ENCODE assay signal across 18 mouse cellular contexts in genomic region chr3:37381457-37381856, GRCm38 (mm10). TPM values are rescaled to one million over a fixed set of nuclear protein-coding genes. Genes with fewer than 3 reads are reported as not detected.
A peak's percentile ranks its signal among the peaks of the same experiment; 100 is the strongest.
DNase-seq lines count a peak whose midpoint lies in the region; ATAC-seq lines count a peak whose summit lies in the region.
"Had no signal": no experiment of that assay in that cellular context is flagged by ENCODE, and none has a peak within 500 bp of the region (broad histone marks: within the 10 kb centered on the region; RNA-seq: fewer than 3 reads in every experiment).

No protein-coding gene starts in this region.

- no peak for ATAC-seq in lung, embryonic 16.5 days (ENCODE audit: low read depth)
- no peak for ATAC-seq in embryonic facial prominence, embryonic 15.5 days (ENCODE audit: insufficient number of reproducible peaks, low FRiP score, low TSS enrichment, low read depth)
- ATAC-seq in limb, embryonic 13.5 days (ENCODE audit: low FRiP score, low read depth): no peak
- no peak for ATAC-seq in kidney, embryonic 16.5 days (ENCODE audit: low FRiP score, low TSS enrichment)
- ATAC-seq: forebrain, embryonic 15.5 days had no signal

- DNase-seq in heart, adult 11 months: peak; percentile 90
- no peak for DNase-seq in heart, postnatal 36 days
- no peak for DNase-seq in lung, postnatal 4 days
- no peak for DNase-seq in right cerebral cortex, adult 2 months (ENCODE audit: low spot score in 2 of 2)
- DNase-seq: adrenal gland, postnatal 14 days; cerebellum, adult 11-12 months; cerebellum, adult 9-10 months; cerebellum, postnatal 25 days; gastrocnemius, postnatal 10 days; kidney, adult 11 months had no signal

- H3K9me3 ChIP-seq in lung, embryonic 16.5 days (ENCODE audit: control insufficient read depth, low read length): no peaks in the 10 kb centered on the region
- no peaks in the 10 kb centered on the region for H3K9me3 ChIP-seq in embryonic facial prominence, embryonic 15.5 days (replicated peaks)
- no peaks in the 10 kb centered on the region for H3K9me3 ChIP-seq in limb, embryonic 13.5 days
- H3K9me3 ChIP-seq in kidney, embryonic 16.5 days (ENCODE audit: low read length): no peaks in the 10 kb centered on the region
- H3K9me3 ChIP-seq: embryonic facial prominence, embryonic 13.5 days; forebrain, embryonic 15.5 days; heart, embryonic 10.5 days; hindbrain, embryonic 13.5 days had no signal

- H3K27me3 ChIP-seq in lung, embryonic 16.5 days (ENCODE audit: control insufficient read depth, insufficient read depth, low read depth, low read length): no peaks in the 10 kb centered on the region
- H3K27me3 ChIP-seq in embryonic facial prominence, embryonic 15.5 days: no peaks in the 10 kb centered on the region
- H3K27me3 ChIP-seq in limb, embryonic 13.5 days: no peaks in the 10 kb centered on the region
- H3K27me3 ChIP-seq in kidney, embryonic 16.5 days (ENCODE audit: insufficient read depth, low read length): no peaks in the 10 kb centered on the region
- H3K27me3 ChIP-seq: embryonic facial prominence, embryonic 13.5 days; forebrain, embryonic 15.5 days; hindbrain, embryonic 13.5 days had no signal

- WGBS in lung, embryonic 16.5 days: 54% methylated on average over 6 of the region's 6 CpGs
- WGBS in embryonic facial prominence, embryonic 15.5 days: 48% methylated on average over 6 of the region's 6 CpGs
- WGBS in limb, embryonic 13.5 days: 56% methylated on average over 6 of the region's 6 CpGs
- 60% methylated on average over 6 of the region's 6 CpGs for WGBS in kidney, embryonic 16.5 days

- intact Hi-C loops in heart, postnatal 36 days (cut with DNase I): loop anchor here (2.0 kb wide), 1 partner anchor 33 kb away; the partner anchor contains the start of gene Fgf2

- H3K4me1 ChIP-seq in lung, embryonic 16.5 days (replicated peaks; ENCODE audit: control insufficient read depth, insufficient read depth, low read length): peaks cover 14% of the 10 kb centered on the region
- H3K4me1 ChIP-seq in embryonic facial prominence, embryonic 15.5 days: peaks cover 48% of the 10 kb centered on the region
- H3K4me1 ChIP-seq in limb, embryonic 13.5 days: peaks cover 66% of the 10 kb centered on the region
- peaks cover 22% of the 10 kb centered on the region for H3K4me1 ChIP-seq in kidney, embryonic 16.5 days (ENCODE audit: insufficient read depth, low read length)
- H3K4me1 ChIP-seq: forebrain, embryonic 15.5 days; hindbrain, embryonic 13.5 days had no signal

- peak overlapping the region; percentile 89; the same call in 1 of the 2 replicates for H3K27ac ChIP-seq in lung, embryonic 16.5 days (ENCODE audit: low read length)
- peak overlapping the region; percentile 86 for H3K27ac ChIP-seq in embryonic facial prominence, embryonic 15.5 days (replicated peaks)
- H3K27ac ChIP-seq in limb, embryonic 13.5 days: peak overlapping the region; percentile 44
- no peak overlapping the region for H3K27ac ChIP-seq in kidney, embryonic 16.5 days (ENCODE audit: low read length)
- H3K27ac ChIP-seq: forebrain, embryonic 15.5 days; heart, embryonic 10.5 days; hindbrain, embryonic 13.5 days had no signal

- no peak overlapping the region for H3K9ac ChIP-seq in lung, embryonic 16.5 days (ENCODE audit: low read length)
- no peak overlapping the region for H3K9ac ChIP-seq in embryonic facial prominence, embryonic 15.5 days
- no peak overlapping the region for H3K9ac ChIP-seq in limb, embryonic 13.5 days
- no peak overlapping the region for H3K9ac ChIP-seq in kidney, embryonic 16.5 days (replicated peaks; ENCODE audit: low read length)
- H3K9ac ChIP-seq: embryonic facial prominence, embryonic 13.5 days; forebrain, embryonic 15.5 days; hindbrain, embryonic 13.5 days had no signal

- no peaks in the 10 kb centered on the region for H3K36me3 ChIP-seq in lung, embryonic 16.5 days (ENCODE audit: control insufficient read depth, insufficient read depth, low read length)
- no peaks in the 10 kb centered on the region for H3K36me3 ChIP-seq in embryonic facial prominence, embryonic 15.5 days
- no peaks in the 10 kb centered on the region for H3K36me3 ChIP-seq in limb, embryonic 13.5 days
- no peaks in the 10 kb centered on the region for H3K36me3 ChIP-seq in kidney, embryonic 16.5 days (ENCODE audit: insufficient read depth, low read length)
- H3K36me3 ChIP-seq: embryonic facial prominence, embryonic 13.5 days; forebrain, embryonic 15.5 days; heart, embryonic 10.5 days; hindbrain, embryonic 13.5 days had no signal

- H3K4me2 ChIP-seq in lung, embryonic 16.5 days (ENCODE audit: low read depth, low read length): no peak overlapping the region
- no peak overlapping the region for H3K4me2 ChIP-seq in embryonic facial prominence, embryonic 15.5 days (replicated peaks)
- no peak overlapping the region for H3K4me2 ChIP-seq in limb, embryonic 13.5 days (replicated peaks)
- no peak overlapping the region for H3K4me2 ChIP-seq in kidney, embryonic 16.5 days (replicated peaks; ENCODE audit: low read depth, low read length)
- H3K4me2 ChIP-seq: embryonic facial prominence, embryonic 13.5 days; forebrain, embryonic 15.5 days; hindbrain, embryonic 13.5 days had no signal

- no peak overlapping the region for H3K4me3 ChIP-seq in lung, embryonic 16.5 days (ENCODE audit: low read length)
- no peak overlapping the region for H3K4me3 ChIP-seq in embryonic facial prominence, embryonic 15.5 days (replicated peaks)
- no peak overlapping the region for H3K4me3 ChIP-seq in limb, embryonic 13.5 days
- no peak overlapping the region for H3K4me3 ChIP-seq in kidney, embryonic 16.5 days (ENCODE audit: low read length)
- H3K4me3 ChIP-seq: embryonic facial prominence, embryonic 13.5 days; forebrain, embryonic 15.5 days; heart, embryonic 10.5 days; hindbrain, embryonic 13.5 days had no signal

RNA-seq across cellular contexts. Expression of gene Fgf2, which starts 33.3 kb away (rescaled TPM):
- total RNA-seq in heart, postnatal 36 days (2021): 10 to 100 TPM in 1 of 2 experiments, 1 to 10 TPM in 1; 9.6 to 13.7 TPM
- polyA plus RNA-seq in lung, embryonic 16.5 days (2015; fragmentation: Nextera tagmentation; extraction: Ambion mirVana): 2.8 and 3.1 TPM in 2 replicates
- polyA plus RNA-seq in embryonic facial prominence, embryonic 15.5 days (2015; fragmentation: Nextera tagmentation; extraction: Ambion mirVana): 4.8 and 5.4 TPM in 2 replicates
- 3.9 and 4.7 TPM in 2 replicates for polyA plus RNA-seq in limb, embryonic 13.5 days (2015; fragmentation: Nextera tagmentation; extraction: Ambion mirVana)
- polyA plus RNA-seq in kidney, embryonic 16.5 days (2015; fragmentation: Nextera tagmentation; extraction: Ambion mirVana): 1.4 and 1.6 TPM in 2 replicates

RNA-seq across cellular contexts. Expression of gene Spata5, which starts 38.2 kb away (rescaled TPM):
- 10 to 100 TPM; 15.9 to 16.1 TPM for total RNA-seq in heart, postnatal 36 days (2021)
- polyA plus RNA-seq in lung, embryonic 16.5 days (2015; fragmentation: Nextera tagmentation; extraction: Ambion mirVana): 29.8 and 31.3 TPM in 2 replicates
- polyA plus RNA-seq in embryonic facial prominence, embryonic 15.5 days (2015; fragmentation: Nextera tagmentation; extraction: Ambion mirVana): 34.7 and 38.9 TPM in 2 replicates
- polyA plus RNA-seq in limb, embryonic 13.5 days (2015; fragmentation: Nextera tagmentation; extraction: Ambion mirVana): 40.3 and 44.6 TPM in 2 replicates
- polyA plus RNA-seq in kidney, embryonic 16.5 days (2015; fragmentation: Nextera tagmentation; extraction: Ambion mirVana): 41.5 and 43.4 TPM in 2 replicates

RNA-seq across cellular contexts. Expression of gene Nudt6, which starts 38.6 kb away (rescaled TPM):
- 10 to 100 TPM; 36.0 to 36.3 TPM for total RNA-seq in heart, postnatal 36 days (2021)
- 5.1 and 5.2 TPM in 2 replicates for polyA plus RNA-seq in lung, embryonic 16.5 days (2015; fragmentation: Nextera tagmentation; extraction: Ambion mirVana)
- polyA plus RNA-seq in embryonic facial prominence, embryonic 15.5 days (2015; fragmentation: Nextera tagmentation; extraction: Ambion mirVana): 4.9 and 6.2 TPM in 2 replicates
- 4.5 and 5.2 TPM in 2 replicates for polyA plus RNA-seq in limb, embryonic 13.5 days (2015; fragmentation: Nextera tagmentation; extraction: Ambion mirVana)
- 7.7 and 8.4 TPM in 2 replicates for polyA plus RNA-seq in kidney, embryonic 16.5 days (2015; fragmentation: Nextera tagmentation; extraction: Ambion mirVana)
